Mouse (Mus musculus) G1E (cell line): Measurements from ENCODE around the gene Slc44a5.
A peak's percentile ranks its signal among the peaks of the same experiment; 100 is the strongest.

ENCODE experiments used
- CTCF ChIP-seq: IDR thresholded peaks from 2 replicates; pipeline ENCODE4 v1.5.1; 2012; ENCODE audit warnings: low read depth, low read length, inconsistent platforms, mixed read lengths
- GATA1 ChIP-seq: IDR thresholded peaks from 2 replicates; pipeline ENCODE4 v1.6.1; 2012; ENCODE audit warnings: borderline replicate concordance, low read length, inconsistent platforms, mixed read lengths
- TAL1 ChIP-seq: conservative IDR thresholded peaks from 2 replicates; pipeline ENCODE4 v1.6.1; 2012; ENCODE audit warnings: low read depth, low read length, inconsistent platforms, mixed read lengths

GRCm38 (mm10) chr3:153968549-153968948, 4.7 kb upstream of the Slc44a5 start:
- TF ChIP-seq CTCF (peak; percentile 72), GATA1 (no peak), TAL1 (no peak)
